Mouse (Mus musculus) c-Kit-positive CD71-positive TER-119-negative erythroid progenitor cells, embryonic 14.5 days (primary cell): ENCODE measurements around the gene Lonrf2.

Experiments used
- DNase-seq: peaks from one replicate; pipeline ENCODE4 v3.0.0-alpha.2; 2013; ENCODE audit warnings: low read depth

Gene Lonrf2

GRCm38 (mm10) chr1:38835568-38836476, 689 bp downstream of the Lonrf2 start:
- DNase-seq: no peak

- DNase-seq: no peak
These were observed 1.6 kb downstream of the Lonrf2 start for GRCm38 (mm10) chr1:38834899-38835298.

- no peak for DNase-seq
These were observed 11.6 kb downstream of the Lonrf2 start for GRCm38 (mm10) chr1:38824926-38825325.

- DNase-seq: no peak
These were observed 12.7 kb downstream of the Lonrf2 start for GRCm38 (mm10) chr1:38823851-38824250.

- DNase-seq: no peak
These were observed 16.8 kb downstream of the Lonrf2 start for GRCm38 (mm10) chr1:38819691-38820090.

- no peak for DNase-seq
These were observed 18.8 kb downstream of the Lonrf2 start for GRCm38 (mm10) chr1:38817671-38818070.

- DNase-seq: no peak
These were observed 19.2 kb downstream of the Lonrf2 start for GRCm38 (mm10) chr1:38817268-38817667.

GRCm38 (mm10) chr1:38816306-38816705, 20.2 kb downstream of the Lonrf2 start:
- DNase-seq: no peak

- no peak for DNase-seq
These were observed 29.4 kb downstream of the Lonrf2 start for GRCm38 (mm10) chr1:38807121-38807520.

- DNase-seq: no peak
These were observed 36.1 kb downstream of the Lonrf2 start for GRCm38 (mm10) chr1:38800402-38800801.

- DNase-seq: no peak
These were observed 37.2 kb downstream of the Lonrf2 start for GRCm38 (mm10) chr1:38799304-38799703.

- DNase-seq: no peak
These were observed 39.6 kb downstream of the Lonrf2 start for GRCm38 (mm10) chr1:38796936-38797335.

GRCm38 (mm10) chr1:38795496-38795895, 41.0 kb downstream of the Lonrf2 start:
- DNase-seq: no peak

GRCm38 (mm10) chr1:38791016-38791810, 45.3 kb downstream of the Lonrf2 start:
- no peak for DNase-seq

- no peak for DNase-seq
These were observed 46.4 kb downstream of the Lonrf2 start for GRCm38 (mm10) chr1:38789988-38790602.

GRCm38 (mm10) chr1:38788904-38789303, 47.6 kb downstream of the Lonrf2 start:
- no peak for DNase-seq

GRCm38 (mm10) chr1:38787443-38787842, 49.1 kb downstream of the Lonrf2 start:
- peak; percentile 10 for DNase-seq

GRCm38 (mm10) chr1:38786358-38786757, 50.2 kb downstream of the Lonrf2 start:
- DNase-seq: no peak

GRCm38 (mm10) chr1:38778271-38778670, 58.2 kb downstream of the Lonrf2 start:
- no peak for DNase-seq

- no peak for DNase-seq
These were observed 59.0 kb downstream of the Lonrf2 start for GRCm38 (mm10) chr1:38777500-38777899.

- no peak for DNase-seq
These were observed 60.8 kb downstream of the Lonrf2 start for GRCm38 (mm10) chr1:38775713-38776112.

GRCm38 (mm10) chr1:38770676-38771075, 65.8 kb downstream of the Lonrf2 start:
- no peak for DNase-seq

- DNase-seq: peak; percentile 19
These were observed 66.6 kb downstream of the Lonrf2 start for GRCm38 (mm10) chr1:38769920-38770319.
